Mouse (Mus musculus) adrenal gland, postnatal 14 days (tissue): ENCODE results near the gene Gpc4. TPM values are rescaled to one million over a fixed set of nuclear protein-coding genes. Genes with fewer than 3 reads are reported as not detected.
A peak's percentile ranks its signal among the peaks of the same experiment; 100 is the strongest.

Experiments
- DNase-seq: peaks from one replicate; pipeline ENCODE4 v3.0.0; 2021; ENCODE audit warnings: mixed read lengths
- long read RNA-seq, 2 experiments: library from polyadenylated mRNA; stranded (forward); transcript quantifications; one replicate each; pipeline ENCODE4 v2.0.0; 2021
- total RNA-seq: library from RNA; stranded (reverse); gene quantifications from 2 replicates; pipeline ENCODE4 v1.2.3, GENCODE M21; 2021

The Gpc4 gene
- total RNA-seq, result 101 and 125 TPM in 2 replicates
- long read RNA-seq, experiment 1, transcript Gpc4-201 (9 exons, 2,651 nt), result major isoform, 114 of 123 reads
- long read RNA-seq, experiment 1, partial matches to known transcripts, result 0 of 123 reads
- long read RNA-seq, experiment 1, other reads (novel, unspliced or antisense), result 9 of 123 reads
- long read RNA-seq, experiment 2, transcript Gpc4-201 (9 exons, 2,651 nt), result major isoform, 70 of 76 reads
- long read RNA-seq, experiment 2, partial matches to known transcripts, result 4 of 76 reads
- long read RNA-seq, experiment 2, other reads (novel, unspliced or antisense), result 2 of 76 reads

GRCm38 (mm10) chrX:52164738-52165554 is at the start of gene Gpc4:
Gene Gpc4 (minus strand): TSS chrX:52165252.
- peak; percentile 89 for DNase-seq

- no peak for DNase-seq
Observed at GRCm38 (mm10) chrX:52212846-52213245, 47.8 kb upstream of the Gpc4 start.

GRCm38 (mm10) chrX:52199836-52200235 is 34.8 kb upstream of the Gpc4 start:
- no peak for DNase-seq

GRCm38 (mm10) chrX:52193311-52193968 is 28.4 kb upstream of the Gpc4 start:
- peak; percentile 23 for DNase-seq

GRCm38 (mm10) chrX:52189094-52189493 is 24.0 kb upstream of the Gpc4 start:
- DNase-seq, result no peak

- DNase-seq, result peak; percentile 42
Observed at GRCm38 (mm10) chrX:52183551-52184442, 18.7 kb upstream of the Gpc4 start.

- no peak for DNase-seq
Observed at GRCm38 (mm10) chrX:52181401-52181800, 16.3 kb upstream of the Gpc4 start.

- DNase-seq, result no peak
Observed at GRCm38 (mm10) chrX:52177067-52177466, 12.0 kb upstream of the Gpc4 start.

GRCm38 (mm10) chrX:52167519-52168244 is 2.6 kb upstream of the Gpc4 start:
- no peak for DNase-seq

GRCm38 (mm10) chrX:52165555-52165938 is 495 bp upstream of the Gpc4 start:
- no peak for DNase-seq

GRCm38 (mm10) chrX:52164134-52164737 is 816 bp downstream of the Gpc4 start:
- DNase-seq, result peak; percentile 47

GRCm38 (mm10) chrX:52163418-52164133 is 1.5 kb downstream of the Gpc4 start:
- peak; percentile 39 for DNase-seq

GRCm38 (mm10) chrX:52162756-52163155 is 2.3 kb downstream of the Gpc4 start:
- DNase-seq, result no peak

- DNase-seq, result no peak
Observed at GRCm38 (mm10) chrX:52162206-52162605, 2.8 kb downstream of the Gpc4 start.

GRCm38 (mm10) chrX:52159621-52160020 is 5.4 kb downstream of the Gpc4 start:
- DNase-seq, result no peak

GRCm38 (mm10) chrX:52155408-52155953 is 9.6 kb downstream of the Gpc4 start:
- no peak for DNase-seq

GRCm38 (mm10) chrX:52154821-52155220 is 10.2 kb downstream of the Gpc4 start:
- no peak for DNase-seq

- peak; percentile 26 for DNase-seq
Observed at GRCm38 (mm10) chrX:52153451-52153850, 11.6 kb downstream of the Gpc4 start.

- no peak for DNase-seq
Observed at GRCm38 (mm10) chrX:52152961-52153360, 12.1 kb downstream of the Gpc4 start.

- no peak for DNase-seq
Observed at GRCm38 (mm10) chrX:52151555-52151954, 13.5 kb downstream of the Gpc4 start.
